Mouse (Mus musculus) liver, adult 2 months (tissue): Measurements from ENCODE around the gene Tatdn2.
"Not testable (repeated sequence)": the region's sequence is repeated elsewhere in the genome, so short reads cannot be mapped to it uniquely, and the experiment has no call there.

Experiments
- CTCF ChIP-seq: fragments of 200-500 bp; IDR thresholded peaks from 2 replicates; pipeline ENCODE4 v1.5.1; 2011; ENCODE audit warnings: low read depth, low read length, control low read depth
- POLR2A ChIP-seq: fragments of 200-500 bp; IDR thresholded peaks from 2 replicates; pipeline ENCODE4 v1.6.1; 2011; ENCODE audit warnings: low read length, control low read depth; ENCODE audit not compliant: insufficient read depth; ENCODE audit errors: extremely low read depth

DNA sequence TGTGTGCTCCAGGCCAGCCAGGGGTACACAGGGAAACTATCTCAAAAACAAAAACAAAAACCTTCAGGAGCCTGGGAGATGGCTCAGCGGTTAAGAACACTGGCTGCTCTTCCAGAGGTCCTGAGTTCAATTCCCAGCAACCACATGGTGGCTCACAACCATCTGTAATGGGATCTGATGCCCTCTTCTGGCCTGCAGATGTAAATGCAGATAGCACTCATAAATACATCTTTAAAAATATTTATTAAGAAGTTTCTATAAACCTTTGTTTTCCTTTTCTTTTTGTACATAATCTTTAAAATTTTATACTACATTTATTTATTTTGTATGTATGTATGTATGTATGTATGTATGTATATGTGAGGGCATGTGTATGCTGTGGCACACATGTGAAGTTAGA, 24.8 kb upstream of the Tatdn2 start:
- not testable (repeated sequence) for TF ChIP-seq CTCF, POLR2A
